28 mouse cellular contexts compared by ENCODE assay signal in the genomic region with DNA sequence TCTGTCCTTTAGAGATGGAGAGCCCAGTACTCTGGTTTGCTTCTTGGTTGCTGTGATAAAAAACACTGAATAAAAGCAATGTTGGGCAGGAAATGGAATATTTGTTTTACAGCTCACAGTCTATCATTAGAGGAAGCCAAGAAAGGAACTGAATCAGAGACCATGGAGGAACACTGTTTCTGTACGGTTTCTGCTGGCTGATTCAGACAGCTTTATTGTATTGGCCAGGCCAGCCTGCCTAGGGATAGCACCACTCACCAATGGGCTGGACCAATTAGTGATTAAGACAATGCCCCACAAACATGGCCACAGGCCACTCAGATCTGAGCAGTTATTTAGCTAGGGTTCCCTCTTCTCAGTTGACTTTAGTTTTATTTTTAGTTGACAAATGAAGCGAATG. TPM values are rescaled to one million over a fixed set of nuclear protein-coding genes. Genes with fewer than 3 reads are reported as not detected.
"Had no signal": no experiment of that assay in that cellular context is flagged by ENCODE, and none has a peak within 500 bp of the region (broad histone marks: within the 10 kb centered on the region; RNA-seq: fewer than 3 reads in every experiment).

No protein-coding gene starts in this region.

- H3K4me3 ChIP-seq: gastrocnemius, adult 2 months; heart, embryonic 15.5 days; hindbrain, embryonic 10.5 days; hindbrain, embryonic 12.5 days; intestine, embryonic 15.5 days; layer of hippocampus, adult 2 months; left cerebral cortex, adult 2 months; limb, embryonic 10.5 days; limb, embryonic 12.5 days; liver, embryonic 13.5 days; liver, embryonic 15.5 days had no signal

- DNase-seq: gastrocnemius, adult 2 months; gastrocnemius, postnatal 10 days; gastrocnemius, postnatal 25 days; heart, adult 18-20 months; heart, postnatal 14 days; heart, postnatal 36 days; kidney, adult 18-20 months; kidney, adult 8-10 months; kidney, postnatal 14 days; kidney, postnatal 36 days; liver; liver, embryonic 13.5 days; liver, postnatal 0 days had no signal

- H3K4me2 ChIP-seq: heart, embryonic 15.5 days; hindbrain, embryonic 12.5 days; hindbrain, embryonic 14.5 days; intestine, embryonic 15.5 days; limb, embryonic 12.5 days; liver, embryonic 11.5 days; liver, embryonic 13.5 days; liver, embryonic 15.5 days had no signal

- H3K9me3 ChIP-seq: heart, embryonic 15.5 days; hindbrain, embryonic 10.5 days; hindbrain, embryonic 12.5 days; intestine, embryonic 15.5 days; limb, embryonic 10.5 days; limb, embryonic 12.5 days; liver, embryonic 13.5 days; liver, embryonic 15.5 days had no signal

- H3K9ac ChIP-seq: heart, embryonic 15.5 days; hindbrain, embryonic 12.5 days; hindbrain, embryonic 14.5 days; intestine, embryonic 15.5 days; limb, embryonic 12.5 days; liver, embryonic 13.5 days; liver, embryonic 15.5 days; liver, postnatal 0 days had no signal

- ATAC-seq: hindbrain, embryonic 16.5 days; inflammation-experienced regulatory T-cells, adult 6 months; intestine, embryonic 15.5 days; intestine, postnatal 0 days; liver, postnatal 0 days had no signal

- H3K4me1 ChIP-seq: heart, embryonic 15.5 days; hindbrain, embryonic 10.5 days; hindbrain, embryonic 12.5 days; intestine, embryonic 15.5 days; limb, embryonic 10.5 days; limb, embryonic 12.5 days; liver, embryonic 13.5 days; liver, embryonic 15.5 days had no signal

- H3K36me3 ChIP-seq: heart, embryonic 15.5 days; hindbrain, embryonic 10.5 days; hindbrain, embryonic 12.5 days; intestine, embryonic 15.5 days; limb, embryonic 10.5 days; limb, embryonic 12.5 days; liver, embryonic 13.5 days; liver, embryonic 15.5 days had no signal

- H3K27ac ChIP-seq: gastrocnemius, adult 2 months; heart, embryonic 15.5 days; hindbrain, embryonic 10.5 days; hindbrain, embryonic 12.5 days; hindbrain, embryonic 14.5 days; intestine, embryonic 15.5 days; layer of hippocampus, adult 2 months; left cerebral cortex, adult 2 months; limb, embryonic 10.5 days; limb, embryonic 12.5 days; liver, embryonic 13.5 days; liver, embryonic 15.5 days had no signal

RNA-seq across cellular contexts. Expression of gene Stac, which starts 6.0 kb away (rescaled TPM):
- total RNA-seq: granulocyte monocyte progenitor cell, adult 5-6 weeks had no signal
- polyA plus RNA-seq: inflammation-experienced regulatory T-cells, adult 6 months; liver, postnatal 0 days had no signal
